In genomic region chr11:101008206-101009045, GRCm38 (mm10) we compare ENCODE assay signal across 8 mouse cellular contexts. TPM values are rescaled to one million over a fixed set of nuclear protein-coding genes. Genes with fewer than 3 reads are reported as not detected.
A peak's percentile ranks its signal among the peaks of the same experiment; 100 is the strongest.
DNase-seq lines count a peak whose midpoint lies in the region; ATAC-seq lines count a peak whose summit lies in the region.

No protein-coding gene starts in this region.

- H3K36me3 ChIP-seq in forebrain, embryonic 16.5 days (ENCODE audit: control insufficient read depth, insufficient read depth) = peaks cover 3% of the 10 kb centered on the region; the same call in 1 of the 2 replicates
- H3K36me3 ChIP-seq in kidney, embryonic 15.5 days = peaks cover 13% of the 10 kb centered on the region
- H3K36me3 ChIP-seq in megakaryocyte, embryonic 14.5 days (replicated peaks; ENCODE audit: low read length) = peaks cover 24% of the 10 kb centered on the region

- peak overlapping the region; percentile 51 for H3K4me2 ChIP-seq in forebrain, embryonic 16.5 days (ENCODE audit: low read length)
- peak overlapping the region; percentile 72 for H3K4me2 ChIP-seq in kidney, embryonic 15.5 days

- H3K27me3 ChIP-seq in forebrain, embryonic 16.5 days (replicated peaks; ENCODE audit: control insufficient read depth, insufficient read depth, low read length) = 0 out of 2 replicates have a peak, but pooled peaks cover 2% of the 10 kb centered on the region
- H3K27me3 ChIP-seq in kidney, embryonic 15.5 days = peaks cover 4% of the 10 kb centered on the region; the same call in 1 of the 2 replicates
- no peaks in the 10 kb centered on the region for H3K27me3 ChIP-seq in megakaryocyte, embryonic 14.5 days (replicated peaks)

- H3K4me1 ChIP-seq in forebrain, embryonic 16.5 days (replicated peaks; ENCODE audit: control insufficient read depth, insufficient read depth, low read length) = peaks cover 19% of the 10 kb centered on the region
- peaks cover 20% of the 10 kb centered on the region for H3K4me1 ChIP-seq in kidney, embryonic 15.5 days
- peaks cover 49% of the 10 kb centered on the region for H3K4me1 ChIP-seq in megakaryocyte, embryonic 14.5 days

- DNase-seq in heart, adult 18-20 months = peak; percentile 73 to 85
- no peak for DNase-seq in heart, postnatal 4 days
- peak; percentile 88 for DNase-seq in MEL-GATA-1-ER (ENCODE audit: extremely low read depth, low read depth)
- DNase-seq in thymus, postnatal 0 days (ENCODE audit: low spot score) = peak; percentile 85
- no peak for DNase-seq in cerebellum, adult 11 months

- no peaks in the 10 kb centered on the region for H3K9me3 ChIP-seq in forebrain, embryonic 16.5 days (ENCODE audit: control insufficient read depth, low read length)
- H3K9me3 ChIP-seq in kidney, embryonic 15.5 days (replicated peaks) = no peaks in the 10 kb centered on the region
- no peaks in the 10 kb centered on the region for H3K9me3 ChIP-seq in megakaryocyte, embryonic 14.5 days

- H3K27ac ChIP-seq in forebrain, embryonic 16.5 days (ENCODE audit: low read length) = peak overlapping the region; percentile 56
- peak overlapping the region; percentile 77 for H3K27ac ChIP-seq in kidney, embryonic 15.5 days

- H3K4me3 ChIP-seq in forebrain, embryonic 16.5 days (replicated peaks; ENCODE audit: low read length) = peak overlapping the region; percentile 65
- peak overlapping the region; percentile 64 for H3K4me3 ChIP-seq in kidney, embryonic 15.5 days (replicated peaks)
- peak overlapping the region; percentile 92 for H3K4me3 ChIP-seq in megakaryocyte, embryonic 14.5 days (replicated peaks)

- peak overlapping the region; percentile 42 for H3K9ac ChIP-seq in forebrain, embryonic 16.5 days (replicated peaks; ENCODE audit: low read depth, low read length)
- 0 out of 2 replicates have a peak overlapping the region, but pooled peaks have one; percentile 12 for H3K9ac ChIP-seq in kidney, embryonic 15.5 days

- no peak for ATAC-seq in forebrain, embryonic 16.5 days
- no peak for ATAC-seq in kidney, embryonic 15.5 days (replicated peaks; ENCODE audit: low FRiP score)

- WGBS in forebrain, embryonic 16.5 days = 55% methylated on average over 14 of the region's 14 CpGs
- 48% methylated on average over 14 of the region's 14 CpGs for WGBS in kidney, embryonic 15.5 days

RNA-seq across cellular contexts. Expression of gene Atp6v0a1, which starts 0.8 kb away (rescaled TPM):
- total RNA-seq in heart, adult 18-20 months (2021) = 10 to 100 TPM; 87.1 to 92.2 TPM
- 100 to 1,000 TPM; 112 to 115 TPM for total RNA-seq in heart, postnatal 4 days (2021)
- polyA plus RNA-seq in forebrain, embryonic 16.5 days (2015; fragmentation: Nextera tagmentation; extraction: Ambion mirVana) = 90.6 and 111 TPM in 2 replicates
- polyA plus RNA-seq in kidney, embryonic 15.5 days (2015; fragmentation: Nextera tagmentation; extraction: Ambion mirVana) = 36.1 and 46.0 TPM in 2 replicates
- 90.5 and 153 TPM in 2 replicates for polyA plus RNA-seq in megakaryocyte, embryonic 14.5 days (2012; ENCODE audit: insufficient read depth, low replicate concordance)
- 17.6 and 19.1 TPM in 2 replicates for polyA plus RNA-seq in thymus, postnatal 0 days (2015; fragmentation: Nextera tagmentation; extraction: Ambion mirVana)

RNA-seq across cellular contexts. Expression of gene Cavin1, which starts 37.7 kb away (rescaled TPM):
- total RNA-seq in heart, adult 18-20 months (2021) = 100 to 1,000 TPM; 192 to 214 TPM
- 100 to 1,000 TPM; 479 to 498 TPM for total RNA-seq in heart, postnatal 4 days (2021)
- 33.6 and 45.4 TPM in 2 replicates for polyA plus RNA-seq in forebrain, embryonic 16.5 days (2015; fragmentation: Nextera tagmentation; extraction: Ambion mirVana)
- polyA plus RNA-seq in kidney, embryonic 15.5 days (2015; fragmentation: Nextera tagmentation; extraction: Ambion mirVana) = 131 and 150 TPM in 2 replicates
- polyA plus RNA-seq in megakaryocyte, embryonic 14.5 days (2012; ENCODE audit: insufficient read depth, low replicate concordance) = 24.1 and 43.9 TPM in 2 replicates
- polyA plus RNA-seq in thymus, postnatal 0 days (2015; fragmentation: Nextera tagmentation; extraction: Ambion mirVana) = 61.0 and 64.2 TPM in 2 replicates

Comparison
In these comparisons a context has a peak if more than half of its experiments do, and no peak if none do; other contexts are left out.
1. DNase-seq: peak in heart, adult 18-20 months (2 of 2), MEL-GATA-1-ER (single experiment) and thymus, postnatal 0 days (single experiment); none in heart, postnatal 4 days (single experiment) and cerebellum, adult 11 months (single experiment).
2. Peak in every context shown above with its lines, with median percentiles within 50 percentile points of each other: H3K4me3 ChIP-seq.